Mouse (Mus musculus) spleen, adult 2 months (tissue): ENCODE data around the gene Pla2g4a.

ENCODE experiments used
- CTCF ChIP-seq: fragments of 200-500 bp; IDR thresholded peaks from 2 replicates; pipeline ENCODE4 v1.5.1; 2011; ENCODE audit warnings: mild to moderate bottlenecking, inconsistent platforms; ENCODE audit not compliant: insufficient read depth, insufficient read length, insufficient replicate concordance; ENCODE audit errors: extremely low read depth
- POLR2A ChIP-seq: fragments of 200-500 bp; IDR thresholded peaks from 2 replicates; pipeline ENCODE4 v1.6.1; 2011; ENCODE audit warnings: low read depth, low read length, inconsistent platforms

GRCm38 (mm10) chr1:149961425-149962303, 574 bp upstream of the Pla2g4a start:
- TF ChIP-seq POLR2A (no peak), CTCF (no peak)
